Mouse (Mus musculus) embryonic fibroblast, embryonic 13.5 days (primary cell): ENCODE data around the gene Ogfod1. TPM values are rescaled to one million over a fixed set of nuclear protein-coding genes. Genes with fewer than 3 reads are reported as not detected.

Experiments
- H3K27ac ChIP-seq: 2 replicates; pipeline ENCODE4 v1.5.1; 2012; ENCODE audit warnings: low read length, control low read depth, inconsistent platforms; ENCODE audit not compliant: insufficient read depth
- H3K4me1 ChIP-seq: 2 replicates; pipeline ENCODE4 v1.6.1; 2011; ENCODE audit warnings: low read length; ENCODE audit not compliant: control insufficient read depth, insufficient read depth
- H3K4me3 ChIP-seq: 2 replicates; pipeline ENCODE4 v1.5.1; 2011; ENCODE audit warnings: mild to moderate bottlenecking, control low read depth, low read length; ENCODE audit not compliant: insufficient read depth
- CTCF ChIP-seq: IDR thresholded peaks from 2 replicates; pipeline ENCODE4 v1.5.1; 2011; ENCODE audit warnings: mild to moderate bottlenecking, control low read depth, low read length, moderate library complexity, borderline replicate concordance; ENCODE audit not compliant: insufficient read depth
- POLR2A ChIP-seq: IDR thresholded peaks from 2 replicates; pipeline ENCODE4 v1.6.1; 2011; ENCODE audit warnings: low read depth, mild to moderate bottlenecking, control low read depth, low read length, moderate library complexity
- polyA plus RNA-seq: library from polyadenylated mRNA; stranded (reverse); fragments of >200 nt; gene quantifications from 2 replicates; pipeline ENCODE4 v1.2.4, GENCODE M21; 2011; ENCODE audit warnings: low read depth; ENCODE audit not compliant: missing spikeins, insufficient read length

Gene Ogfod1
- polyA plus RNA-seq, result 23.1 and 27.8 TPM in 2 replicates

GRCm38 (mm10) chr8:94036944-94037524, at the start of gene Ogfod1, which contains the start of gene Nudt21:
Ogfod1 (plus strand) TSS chr8:94037198.
Nudt21 (minus strand) TSS chr8:94037031.
- peak within 1 kb of the TSS; percentile 86 for H3K4me3 ChIP-seq
- TF ChIP-seq CTCF, result no peak
- peak; percentile 66 for TF ChIP-seq POLR2A
- H3K27ac ChIP-seq, result peak within 1 kb of the TSS; percentile 57
- peaks cover 5% of the 10 kb centered on the region for H3K4me1 ChIP-seq

- TF ChIP-seq POLR2A (no peak), CTCF (no peak)
- Histone ChIP-seq H3K4me3 (no peak overlapping the region), H3K4me1 (no peaks in the 10 kb centered on the region), H3K27ac (no peak overlapping the region)
Observed at GRCm38 (mm10) chr8:93989739-93990138, 47.3 kb upstream of the Ogfod1 start.

GRCm38 (mm10) chr8:93998961-93999360, 38.0 kb upstream of the Ogfod1 start:
- Histone ChIP-seq H3K4me3 (no peak overlapping the region), H3K4me1 (no peaks in the 10 kb centered on the region), H3K27ac (no peak overlapping the region)
- TF ChIP-seq CTCF (no peak), POLR2A (no peak)

GRCm38 (mm10) chr8:94004139-94004538, 32.9 kb upstream of the Ogfod1 start:
- H3K4me1 ChIP-seq, result no peaks in the 10 kb centered on the region
- no peak overlapping the region for H3K4me3 ChIP-seq
- TF ChIP-seq CTCF (no peak), POLR2A (no peak)
- no peak overlapping the region for H3K27ac ChIP-seq

GRCm38 (mm10) chr8:94009243-94009845, 27.7 kb upstream of the Ogfod1 start:
- Histone ChIP-seq H3K27ac (no peak overlapping the region), H3K4me3 (no peak overlapping the region), H3K4me1 (peaks cover 11% of the 10 kb centered on the region)
- TF ChIP-seq CTCF (no peak), POLR2A (no peak)

GRCm38 (mm10) chr8:94010101-94010705, 26.8 kb upstream of the Ogfod1 start:
- no peak overlapping the region; the same call in 1 of the 2 replicates for H3K4me3 ChIP-seq
- no peak for TF ChIP-seq CTCF
- no peak for TF ChIP-seq POLR2A

GRCm38 (mm10) chr8:94011076-94012012, 25.7 kb upstream of the Ogfod1 start:
- Histone ChIP-seq H3K27ac (peak overlapping the region; percentile 88), H3K4me3 (peak overlapping the region; percentile 89), H3K4me1 (peaks cover 11% of the 10 kb centered on the region)
- TF ChIP-seq CTCF (no peak), POLR2A (no peak)

More at GRCm38 (mm10) chr8:94010101-94010705, 26.8 kb upstream of the Ogfod1 start:
- no peak overlapping the region for H3K27ac ChIP-seq
- peaks cover 11% of the 10 kb centered on the region for H3K4me1 ChIP-seq

- Histone ChIP-seq H3K4me1 (peaks cover 11% of the 10 kb centered on the region), H3K4me3 (peak within 1 kb of the TSS; percentile 89), H3K27ac (peak within 1 kb of the TSS; percentile 88)
- TF ChIP-seq POLR2A (peak; percentile 50), CTCF (no peak)
Observed at GRCm38 (mm10) chr8:94012013-94012951, 24.7 kb upstream of the Ogfod1 start, which contains the start of gene Amfr. Amfr (minus strand) TSS chr8:94012842.
